ENCODE assay signal across 10 mouse cellular contexts in the genomic region with DNA sequence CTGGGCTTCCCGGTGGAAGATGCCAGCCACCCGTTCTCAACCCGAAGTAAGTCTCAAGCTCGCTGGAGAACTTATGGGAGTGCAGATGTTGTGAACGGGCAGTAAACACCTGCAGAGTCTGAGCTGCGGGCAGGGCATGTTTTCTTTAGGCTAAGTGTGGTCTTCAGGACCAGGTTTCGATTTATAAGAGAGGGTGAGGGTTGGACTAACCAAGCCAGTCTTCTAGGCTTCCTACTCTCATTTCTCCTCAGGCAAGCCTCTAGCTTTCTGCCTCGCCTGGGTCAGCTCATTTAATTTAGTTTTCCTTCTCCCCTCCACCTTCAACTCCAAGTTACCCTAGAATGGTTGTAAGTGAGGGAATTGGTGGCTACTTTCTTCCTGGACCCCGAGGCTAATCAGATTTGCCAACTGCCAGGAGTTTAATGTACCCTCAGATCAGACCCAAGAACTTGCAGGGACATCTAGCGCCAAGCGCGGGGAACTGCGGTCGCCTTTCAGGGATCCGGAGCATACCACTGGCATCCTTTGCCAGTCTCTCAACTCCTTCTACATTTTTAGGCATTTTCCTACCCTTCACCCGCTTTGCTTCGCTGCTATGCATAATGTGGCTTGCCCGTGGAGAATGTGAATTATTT. TPM values are rescaled to one million over a fixed set of nuclear protein-coding genes. Genes with fewer than 3 reads are reported as not detected.
A peak's percentile ranks its signal among the peaks of the same experiment; 100 is the strongest.
DNase-seq lines count a peak whose midpoint lies in the region; ATAC-seq and TF ChIP-seq lines count a peak whose summit lies in the region.
"Had no signal": no experiment of that assay in that cellular context is flagged by ENCODE, and none has a peak within 500 bp of the region (broad histone marks: within the 10 kb centered on the region; RNA-seq: fewer than 3 reads in every experiment).

No protein-coding gene starts in this region.

- 6% methylated on average over 18 of the region's 18 CpGs for WGBS in liver, adult 2 months
- WGBS in liver, embryonic 12.5 days (ENCODE audit: insufficient replicate concordance), result 4% methylated on average over 18 of the region's 18 CpGs
- 4% methylated on average over 18 of the region's 18 CpGs for WGBS in embryonic facial prominence, embryonic 13.5 days
- WGBS in midbrain, postnatal 0 days, result 6% methylated on average over 18 of the region's 18 CpGs

- no peaks in the 10 kb centered on the region for H3K9me3 ChIP-seq in liver, embryonic 12.5 days (replicated peaks)
- no peaks in the 10 kb centered on the region for H3K9me3 ChIP-seq in embryonic facial prominence, embryonic 13.5 days
- no peaks in the 10 kb centered on the region for H3K9me3 ChIP-seq in midbrain, postnatal 0 days (ENCODE audit: low read length)

- no peak overlapping the region for H3K27ac ChIP-seq in liver, adult 2 months (replicated peaks; ENCODE audit: insufficient read depth, low read depth, low read length)
- H3K27ac ChIP-seq in liver, embryonic 12.5 days, result no peak overlapping the region
- H3K27ac ChIP-seq in embryonic facial prominence, embryonic 13.5 days, result no peak overlapping the region
- no peak overlapping the region for H3K27ac ChIP-seq in midbrain, postnatal 0 days (ENCODE audit: low read depth, low read length)

- ATAC-seq in liver, embryonic 12.5 days, result no peak
- no peak for ATAC-seq in embryonic facial prominence, embryonic 13.5 days (ENCODE audit: insufficient number of reproducible peaks, insufficient read depth, low FRiP score, low TSS enrichment, low read depth)
- ATAC-seq in midbrain, postnatal 0 days (ENCODE audit: low FRiP score), result no peak

- peaks cover 38% of the 10 kb centered on the region for H3K27me3 ChIP-seq in liver, adult 2 months (ENCODE audit: control insufficient read depth, insufficient read depth, low read length)
- H3K27me3 ChIP-seq in liver, embryonic 12.5 days (replicated peaks), result peaks cover 99% of the 10 kb centered on the region
- peaks cover 97% of the 10 kb centered on the region for H3K27me3 ChIP-seq in embryonic facial prominence, embryonic 13.5 days
- peaks cover 85% of the 10 kb centered on the region for H3K27me3 ChIP-seq in midbrain, postnatal 0 days (ENCODE audit: insufficient read depth, low read length)

- intact Hi-C loops in left cerebral cortex, postnatal 14 days (cut with DNase I), result loop anchor here (2.0 to 10.0 kb wide), 4 partner anchors 529 to 1111 kb away; no protein-coding TSS in a partner anchor

- H3K4me3 ChIP-seq in liver, adult 2 months (ENCODE audit: insufficient read depth, low read depth, low read length), result no peak overlapping the region
- no peak overlapping the region for H3K4me3 ChIP-seq in liver, embryonic 12.5 days
- H3K4me3 ChIP-seq in embryonic facial prominence, embryonic 13.5 days, result 0 out of 2 replicates have a peak overlapping the region, but pooled peaks have one; percentile 6
- no peak overlapping the region for H3K4me3 ChIP-seq in midbrain, postnatal 0 days (ENCODE audit: low read depth, low read length)

- TF ChIP-seq POLR2A in liver, adult 2 months (IDR thresholded peaks at IDR 0.05; ENCODE audit: extremely low read depth, insufficient read depth, low read length), result no peak

- peak; percentile 69 for TF ChIP-seq CTCF in liver, adult 2 months (IDR thresholded peaks at IDR 0.05; ENCODE audit: low read depth, low read length)
- peak; percentile 84 for TF ChIP-seq CTCF in midbrain, postnatal 0 days (IDR thresholded peaks at IDR 0.05)

- peak; percentile 62 for DNase-seq in adrenal gland, postnatal 10 days
- DNase-seq in adrenal gland, adult 18-20 months (ENCODE audit: low spot score in 2 of 2), result no peak
- DNase-seq in liver, adult 2 months (ENCODE audit: extremely low read depth, low read depth, low spot score), result no peak
- DNase-seq in left cerebral cortex, postnatal 14 days (ENCODE audit: low spot score in 2 of 2), result peak; percentile 51 to 78
- DNase-seq in midbrain, postnatal 0 days (ENCODE audit: low spot score), result peak; percentile 77
- no peak for DNase-seq in ovary, postnatal 10 days (ENCODE audit: low spot score)

- H3K4me1 ChIP-seq in liver, adult 2 months (ENCODE audit: control insufficient read depth, insufficient read depth, low read length), result no peaks in the 10 kb centered on the region
- peaks cover 8% of the 10 kb centered on the region; the same call in 1 of the 2 replicates for H3K4me1 ChIP-seq in liver, embryonic 12.5 days
- peaks cover 28% of the 10 kb centered on the region for H3K4me1 ChIP-seq in embryonic facial prominence, embryonic 13.5 days
- H3K4me1 ChIP-seq in midbrain, postnatal 0 days (ENCODE audit: insufficient read depth, low read length), result peaks cover under 1% of the 10 kb centered on the region; the same call in 1 of the 2 replicates

- no peak overlapping the region for H3K4me2 ChIP-seq in liver, embryonic 12.5 days
- peak overlapping the region; percentile 16; the same call in 1 of the 2 replicates for H3K4me2 ChIP-seq in embryonic facial prominence, embryonic 13.5 days
- H3K4me2 ChIP-seq in midbrain, postnatal 0 days (ENCODE audit: low read depth, low read length, poor library complexity, severe bottlenecking), result no peak overlapping the region

- H3K36me3 ChIP-seq in liver, adult 2 months (ENCODE audit: control insufficient read depth, insufficient read depth, low read length), result no peaks in the 10 kb centered on the region
- H3K36me3 ChIP-seq in liver, embryonic 12.5 days, result no peaks in the 10 kb centered on the region
- H3K36me3 ChIP-seq in embryonic facial prominence, embryonic 13.5 days, result no peaks in the 10 kb centered on the region
- H3K36me3 ChIP-seq in midbrain, postnatal 0 days (ENCODE audit: insufficient read depth, low read length), result no peaks in the 10 kb centered on the region

- no peaks in the 10 kb centered on the region for H3K79me2 ChIP-seq in liver, adult 2 months (ENCODE audit: control insufficient read depth, insufficient read depth, low read length)

- no peak overlapping the region for H3K9ac ChIP-seq in liver, adult 2 months (ENCODE audit: low read depth, low read length)
- no peak overlapping the region for H3K9ac ChIP-seq in liver, embryonic 12.5 days
- H3K9ac ChIP-seq in embryonic facial prominence, embryonic 13.5 days, result no peak overlapping the region
- H3K9ac ChIP-seq in midbrain, postnatal 0 days (replicated peaks; ENCODE audit: low read length, poor library complexity, severe bottlenecking), result no peak overlapping the region

RNA-seq across cellular contexts. Expression of a gene that starts 4.1 kb away (rescaled TPM):
- total RNA-seq in adrenal gland, postnatal 10 days (2021), result not detected
- not detected for total RNA-seq in adrenal gland, adult 18-20 months (2021)
- total RNA-seq in liver, adult 2 months (2014; rRNA removed), result not detected in 2 replicates
- polyA plus RNA-seq in liver, adult 2 months (2012; rRNA removed), result not detected in 2 replicates
- polyA plus RNA-seq in liver, embryonic 12.5 days (2016; fragmentation: Nextera tagmentation; extraction: Ambion mirVana), result not detected in 2 replicates
- not detected in 2 replicates for polyA plus RNA-seq in embryonic facial prominence, embryonic 13.5 days (2015; fragmentation: Nextera tagmentation; extraction: Ambion mirVana)
- total RNA-seq in left cerebral cortex, postnatal 14 days (2021), result not detected
- 4.2 and 6.4 TPM in 2 replicates for total RNA-seq in midbrain, postnatal 0 days (2014; rRNA removed)
- 0.33 and 0.42 TPM in 2 replicates for polyA plus RNA-seq in midbrain, postnatal 0 days (2015; fragmentation: Nextera tagmentation; extraction: Ambion mirVana)
- polyA plus RNA-seq: C2C12; liver, embryonic 16.5 days had no signal

RNA-seq across cellular contexts. Expression of a gene that starts 4.7 kb away (rescaled TPM):
- not detected for total RNA-seq in adrenal gland, postnatal 10 days (2021)
- not detected for total RNA-seq in adrenal gland, adult 18-20 months (2021)
- not detected in 2 replicates for total RNA-seq in liver, adult 2 months (2014; rRNA removed)
- not detected in 2 replicates for polyA plus RNA-seq in liver, adult 2 months (2012; rRNA removed)
- polyA plus RNA-seq in liver, embryonic 12.5 days (2016; fragmentation: Nextera tagmentation; extraction: Ambion mirVana), result 0.10 TPM in 1 of 2 replicates, not detected in the other
- not detected in 2 replicates for polyA plus RNA-seq in embryonic facial prominence, embryonic 13.5 days (2015; fragmentation: Nextera tagmentation; extraction: Ambion mirVana)
- total RNA-seq in left cerebral cortex, postnatal 14 days (2021), result not detected
- 0.19 TPM in 1 of 2 replicates, not detected in the other for total RNA-seq in midbrain, postnatal 0 days (2014; rRNA removed)
- polyA plus RNA-seq in midbrain, postnatal 0 days (2015; fragmentation: Nextera tagmentation; extraction: Ambion mirVana), result not detected in 2 replicates
- polyA plus RNA-seq: C2C12; liver, embryonic 16.5 days had no signal

RNA-seq across cellular contexts. Expression of a gene that starts 11.4 kb away (rescaled TPM):
- total RNA-seq in adrenal gland, postnatal 10 days (2021), result not detected
- not detected for total RNA-seq in adrenal gland, adult 18-20 months (2021)
- total RNA-seq in liver, adult 2 months (2014; rRNA removed), result not detected in 2 replicates
- polyA plus RNA-seq in liver, adult 2 months (2012; rRNA removed), result not detected in 2 replicates
- polyA plus RNA-seq in liver, embryonic 12.5 days (2016; fragmentation: Nextera tagmentation; extraction: Ambion mirVana), result not detected in 2 replicates
- not detected in 2 replicates for polyA plus RNA-seq in embryonic facial prominence, embryonic 13.5 days (2015; fragmentation: Nextera tagmentation; extraction: Ambion mirVana)
- total RNA-seq in left cerebral cortex, postnatal 14 days (2021), result not detected
- not detected in 2 replicates for total RNA-seq in midbrain, postnatal 0 days (2014; rRNA removed)
- not detected in 2 replicates for polyA plus RNA-seq in midbrain, postnatal 0 days (2015; fragmentation: Nextera tagmentation; extraction: Ambion mirVana)
- polyA plus RNA-seq: C2C12; liver, embryonic 16.5 days had no signal

RNA-seq across cellular contexts. Expression of a gene that starts 15.9 kb away (rescaled TPM):
- not detected for total RNA-seq in adrenal gland, postnatal 10 days (2021)
- total RNA-seq in adrenal gland, adult 18-20 months (2021), result not detected
- total RNA-seq in liver, adult 2 months (2014; rRNA removed), result not detected in 2 replicates
- not detected in 2 replicates for polyA plus RNA-seq in liver, adult 2 months (2012; rRNA removed)
- not detected in 2 replicates for polyA plus RNA-seq in liver, embryonic 12.5 days (2016; fragmentation: Nextera tagmentation; extraction: Ambion mirVana)
- polyA plus RNA-seq in embryonic facial prominence, embryonic 13.5 days (2015; fragmentation: Nextera tagmentation; extraction: Ambion mirVana), result not detected in 2 replicates
- total RNA-seq in left cerebral cortex, postnatal 14 days (2021), result not detected
- total RNA-seq in midbrain, postnatal 0 days (2014; rRNA removed), result not detected in 2 replicates
- polyA plus RNA-seq in midbrain, postnatal 0 days (2015; fragmentation: Nextera tagmentation; extraction: Ambion mirVana), result not detected in 2 replicates
- polyA plus RNA-seq: C2C12; liver, embryonic 16.5 days had no signal

RNA-seq across cellular contexts. Expression of a gene that starts 28.3 kb away (rescaled TPM):
- under 1 TPM; 0.15 to 0.27 TPM for total RNA-seq in adrenal gland, postnatal 10 days (2021)
- total RNA-seq in adrenal gland, adult 18-20 months (2021), result not detected
- total RNA-seq in liver, adult 2 months (2014; rRNA removed), result not detected in 2 replicates
- polyA plus RNA-seq in liver, adult 2 months (2012; rRNA removed), result not detected in 2 replicates
- polyA plus RNA-seq in liver, embryonic 12.5 days (2016; fragmentation: Nextera tagmentation; extraction: Ambion mirVana), result not detected in 2 replicates
- 0.14 TPM in 1 of 2 replicates, not detected in the other for polyA plus RNA-seq in embryonic facial prominence, embryonic 13.5 days (2015; fragmentation: Nextera tagmentation; extraction: Ambion mirVana)
- not detected for total RNA-seq in left cerebral cortex, postnatal 14 days (2021)
- total RNA-seq in midbrain, postnatal 0 days (2014; rRNA removed), result 0.22 TPM in 1 of 2 replicates, not detected in the other
- not detected in 2 replicates for polyA plus RNA-seq in midbrain, postnatal 0 days (2015; fragmentation: Nextera tagmentation; extraction: Ambion mirVana)
- polyA plus RNA-seq: C2C12; liver, embryonic 16.5 days had no signal

Comparison
In these comparisons a context has a peak if more than half of its experiments do, and no peak if none do; other contexts are left out.
1. DNase-seq: peak in adrenal gland, postnatal 10 days (single experiment), left cerebral cortex, postnatal 14 days (2 of 2) and midbrain, postnatal 0 days (single experiment); none in adrenal gland, adult 18-20 months (0 of 2), liver, adult 2 months (single experiment) and ovary, postnatal 10 days (single experiment).